Mouse (Mus musculus) ES-Bruce4 (cell line): ENCODE data around the gene Bsg.

Experiments
- CTCF ChIP-seq: IDR thresholded peaks from one replicate; pipeline ENCODE4 v1.8.1; 2011; ENCODE audit warnings: low read depth, low read length
- EP300 ChIP-seq: IDR thresholded peaks from 2 replicates; pipeline ENCODE4 v1.6.1; 2011; ENCODE audit warnings: low read depth, low read length; ENCODE audit not compliant: insufficient read depth
- POLR2A ChIP-seq: IDR thresholded peaks from one replicate; pipeline ENCODE4 v1.8.1; 2011; ENCODE audit warnings: low read length; ENCODE audit not compliant: insufficient read depth

DNA sequence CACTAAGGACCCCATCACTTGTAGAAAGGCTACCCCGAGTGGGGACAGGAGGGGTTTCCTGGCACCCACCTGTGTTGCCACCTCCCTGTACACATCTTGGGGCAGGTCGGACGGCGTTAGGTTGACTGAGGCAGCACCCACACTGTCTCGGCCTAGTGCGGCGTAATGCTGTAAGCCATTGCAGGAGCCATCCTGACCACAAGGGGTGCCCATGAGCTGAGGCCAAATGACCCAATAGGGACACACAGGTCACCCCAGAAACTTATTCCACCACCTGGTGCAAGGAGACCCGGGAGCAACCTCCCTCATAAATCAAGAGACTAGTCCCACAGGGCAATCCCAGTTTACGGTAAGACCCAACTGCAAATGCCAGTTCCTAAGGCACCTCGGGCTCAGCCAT, 34.0 kb downstream of the Bsg start:
- TF ChIP-seq CTCF (no peak), EP300 (no peak), POLR2A (no peak)
